14 mouse cellular contexts compared by ENCODE assay signal in genomic region chr13:24880208-24880607, GRCm38 (mm10). TPM values are rescaled to one million over a fixed set of nuclear protein-coding genes. Genes with fewer than 3 reads are reported as not detected.
"Had no signal": no experiment of that assay in that cellular context is flagged by ENCODE, and none has a peak within 500 bp of the region (broad histone marks: within the 10 kb centered on the region; RNA-seq: fewer than 3 reads in every experiment).

No protein-coding gene starts in this region.

- H3K36me3 ChIP-seq: limb, embryonic 12.5 days; lung, embryonic 15.5 days had no signal

- H3K27ac ChIP-seq: hindbrain, embryonic 15.5 days; layer of hippocampus, adult 2 months; limb, embryonic 12.5 days; lung, embryonic 15.5 days; macrophage; neural tube, embryonic 13.5 days had no signal

- H3K9ac ChIP-seq: hindbrain, embryonic 15.5 days; limb, embryonic 12.5 days; lung, embryonic 15.5 days; neural tube, embryonic 13.5 days had no signal

- H3K4me3 ChIP-seq: hindbrain, embryonic 15.5 days; layer of hippocampus, adult 2 months; limb, embryonic 12.5 days; lung, embryonic 15.5 days; neural tube, embryonic 13.5 days had no signal

- H3K4me1 ChIP-seq: hindbrain, embryonic 15.5 days; limb, embryonic 12.5 days; lung, embryonic 15.5 days; megakaryocyte, embryonic 14.5 days; neural tube, embryonic 13.5 days had no signal

- H3K27me3 ChIP-seq: hindbrain, embryonic 15.5 days; limb, embryonic 12.5 days; lung, embryonic 15.5 days; neural tube, embryonic 13.5 days had no signal

- DNase-seq: lung, postnatal 14 days; right cerebral cortex, postnatal 14 days; thymus, adult 18-20 months; thymus, postnatal 14 days had no signal

- ATAC-seq: midbrain, embryonic 16.5 days had no signal

- H3K4me2 ChIP-seq: hindbrain, embryonic 15.5 days; limb, embryonic 12.5 days; liver, embryonic 11.5 days; lung, embryonic 15.5 days; midbrain, embryonic 11.5 days; neural tube, embryonic 13.5 days had no signal

- H3K9me3 ChIP-seq: hindbrain, embryonic 15.5 days; lung, embryonic 15.5 days had no signal

RNA-seq across cellular contexts. Expression of gene D130043K22Rik, which starts 35.3 kb away (rescaled TPM):
- polyA plus RNA-seq: liver, embryonic 11.5 days; macrophage had no signal
